Mouse (Mus musculus): Measurements from ENCODE around the gene Mslnl. TPM values are rescaled to one million over a fixed set of nuclear protein-coding genes. Genes with fewer than 3 reads are reported as not detected.
"Not testable (repeated sequence)": the region's sequence is repeated elsewhere in the genome, so short reads cannot be mapped to it uniquely, and the experiment has no call there.

The Mslnl gene
- polyA plus RNA-seq, 2 experiments: not detected

GRCm38 (mm10) chr17:25738861-25739260 is 3.0 kb downstream of the Mslnl start:
- TF ChIP-seq EP300 (IDR thresholded peaks at IDR 0.05; ENCODE audit: low read depth) (no peak), CTCF (IDR thresholded peaks at IDR 0.05; ENCODE audit: low read depth) (no peak)
- no peak for ATAC-seq (ENCODE audit: insufficient read depth)
- Histone ChIP-seq H3K4me1 (replicated peaks; ENCODE audit: control insufficient read depth in 2 of 2, insufficient read depth in 2 of 2, low read length in 1 of 2) (no peaks in the 10 kb centered on the region), H3K4me2 (ENCODE audit: low read depth) (no peak overlapping the region), H3K9me3 (ENCODE audit: control insufficient read depth, low read length) (no peaks in the 10 kb centered on the region), H3K27me3 (ENCODE audit: control insufficient read depth, insufficient read depth, low read length) (no peaks in the 10 kb centered on the region), H3K4me3 (ENCODE audit: insufficient read depth in 1 of 2, low read depth in 2 of 2, low read length in 2 of 2) (no peak overlapping the region), H3K36me3 (replicated peaks; ENCODE audit: control insufficient read depth, insufficient read depth, low read depth) (no peaks in the 10 kb centered on the region), H3K27ac (no peak overlapping the region), H3K9ac (replicated peaks) (no peak overlapping the region)
- DNase-seq (ENCODE audit: low read depth in 3 of 3, low spot score in 3 of 3): no peak
- WGBS (ENCODE audit: insufficient replicate concordance): 58% methylated on average over 7 of the region's 7 CpGs

GRCm38 (mm10) chr17:25741471-25741870 is 5.6 kb downstream of the Mslnl start:
- not testable (repeated sequence) for ATAC-seq (ENCODE audit: insufficient read depth); H3K36me3 ChIP-seq (replicated peaks; ENCODE audit: control insufficient read depth, insufficient read depth, low read depth); H3K4me3 ChIP-seq (ENCODE audit: insufficient read depth in 1 of 2, low read depth in 2 of 2, low read length in 2 of 2); H3K27me3 ChIP-seq (ENCODE audit: control insufficient read depth, insufficient read depth, low read length); H3K27ac ChIP-seq; H3K9me3 ChIP-seq (ENCODE audit: control insufficient read depth, low read length); H3K4me2 ChIP-seq (ENCODE audit: low read depth); H3K4me1 ChIP-seq (replicated peaks; ENCODE audit: control insufficient read depth in 2 of 2, insufficient read depth in 2 of 2, low read length in 1 of 2); DNase-seq (ENCODE audit: low read depth in 3 of 3, low spot score in 3 of 3); H3K9ac ChIP-seq (replicated peaks)
- WGBS (ENCODE audit: insufficient replicate concordance): 57% methylated on average over 12 of the region's 12 CpGs

DNA sequence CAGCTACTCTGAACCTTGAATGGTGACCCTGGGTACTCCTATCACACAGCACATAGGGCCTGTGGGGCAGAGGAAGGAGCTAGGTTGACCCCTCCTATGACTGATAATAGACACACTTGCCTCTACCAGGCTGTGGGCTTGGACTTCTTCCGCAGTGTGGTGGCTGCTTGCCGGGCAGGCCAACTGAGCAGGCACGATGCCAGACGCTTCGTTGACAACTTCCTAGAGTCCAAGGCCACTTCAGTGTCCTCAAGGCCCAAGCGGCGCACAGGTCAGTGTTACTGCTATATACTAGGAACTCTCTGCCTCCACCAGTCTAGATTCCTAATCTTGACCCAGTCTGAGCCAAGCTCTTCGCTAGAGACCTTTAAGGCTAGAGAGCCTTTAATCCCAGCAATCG is 8.0 kb downstream of the Mslnl start:
- 80% methylated on average over 9 of the region's 9 CpGs for WGBS (ENCODE audit: insufficient replicate concordance)
- DNase-seq (ENCODE audit: low read depth in 3 of 3, low spot score in 3 of 3): no peak
- no peaks in the 10 kb centered on the region for H3K36me3 ChIP-seq (replicated peaks; ENCODE audit: control insufficient read depth, insufficient read depth, low read depth)

DNA sequence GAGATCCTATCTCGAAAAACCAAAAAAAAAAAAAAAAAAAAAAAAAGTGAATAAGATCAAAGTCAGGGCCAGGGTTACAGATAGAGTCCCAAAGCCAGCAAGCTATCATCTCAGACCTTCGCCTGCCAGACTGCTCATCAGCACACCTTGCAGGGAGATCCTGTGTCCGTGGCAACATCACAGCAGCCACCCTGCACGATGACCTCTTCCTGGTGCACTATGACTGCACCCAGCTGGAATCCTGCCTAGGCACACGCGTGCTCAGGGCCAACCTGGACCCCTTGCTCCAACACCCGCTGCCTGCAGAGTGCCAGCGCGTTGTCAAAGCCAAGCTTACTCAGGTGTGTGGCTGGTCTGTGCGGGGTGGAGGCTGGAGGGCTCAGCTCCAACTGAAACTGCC is 8.5 kb downstream of the Mslnl start:
- no peak for DNase-seq (ENCODE audit: low read depth in 3 of 3, low spot score in 3 of 3)
- no peak overlapping the region for H3K9ac ChIP-seq (replicated peaks)
- H3K27ac ChIP-seq: no peak overlapping the region
- H3K4me1 ChIP-seq (replicated peaks; ENCODE audit: control insufficient read depth in 2 of 2, insufficient read depth in 2 of 2, low read length in 1 of 2): no peaks in the 10 kb centered on the region
- H3K4me2 ChIP-seq (ENCODE audit: low read depth): no peak overlapping the region
- no peak for TF ChIP-seq CTCF (IDR thresholded peaks at IDR 0.05; ENCODE audit: low read depth)
- no peak for TF ChIP-seq EP300 (IDR thresholded peaks at IDR 0.05; ENCODE audit: low read depth)
- ATAC-seq (ENCODE audit: insufficient read depth): no peak
- no peak overlapping the region for H3K4me3 ChIP-seq (ENCODE audit: insufficient read depth in 1 of 2, low read depth in 2 of 2, low read length in 2 of 2)
- no peaks in the 10 kb centered on the region for H3K27me3 ChIP-seq (ENCODE audit: control insufficient read depth, insufficient read depth, low read length)
- no peaks in the 10 kb centered on the region for H3K36me3 ChIP-seq (replicated peaks; ENCODE audit: control insufficient read depth, insufficient read depth, low read depth)
- H3K9me3 ChIP-seq (ENCODE audit: control insufficient read depth, low read length): no peaks in the 10 kb centered on the region
- 49% methylated on average over 10 of the region's 10 CpGs for WGBS (ENCODE audit: insufficient replicate concordance)

More for the DNA sequence above, 8.0 kb downstream of the Mslnl start:
- Histone ChIP-seq H3K4me1 (replicated peaks; ENCODE audit: control insufficient read depth in 2 of 2, insufficient read depth in 2 of 2, low read length in 1 of 2) (no peaks in the 10 kb centered on the region), H3K27me3 (ENCODE audit: control insufficient read depth, insufficient read depth, low read length) (no peaks in the 10 kb centered on the region), H3K27ac (no peak overlapping the region), H3K4me3 (ENCODE audit: insufficient read depth in 1 of 2, low read depth in 2 of 2, low read length in 2 of 2) (no peak overlapping the region), H3K9me3 (ENCODE audit: control insufficient read depth, low read length) (no peaks in the 10 kb centered on the region), H3K4me2 (ENCODE audit: low read depth) (no peak overlapping the region), H3K9ac (replicated peaks) (no peak overlapping the region)
- no peak for ATAC-seq (ENCODE audit: insufficient read depth)
- TF ChIP-seq CTCF (IDR thresholded peaks at IDR 0.05; ENCODE audit: low read depth): no peak
- TF ChIP-seq EP300 (IDR thresholded peaks at IDR 0.05; ENCODE audit: low read depth): no peak

DNA sequence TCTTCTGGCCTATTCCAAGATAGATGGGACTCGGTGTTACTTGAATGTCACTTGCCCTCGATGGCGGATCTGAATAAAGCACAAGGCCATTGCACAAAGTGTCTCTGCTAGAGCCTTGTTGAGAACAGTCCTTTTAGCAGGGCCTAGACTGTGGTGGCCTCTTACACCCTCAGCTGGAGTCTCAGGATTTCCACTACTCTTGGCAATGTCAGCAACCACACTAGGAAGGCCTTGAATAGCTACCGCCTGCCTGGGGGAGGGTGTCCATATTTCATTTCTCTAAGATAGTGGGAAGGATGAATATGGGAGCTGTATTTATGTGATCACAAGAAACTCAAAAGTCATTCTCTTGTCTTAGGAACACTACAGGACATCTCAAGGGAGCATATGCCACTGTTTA is 12.4 kb downstream of the Mslnl start:
- H3K9ac ChIP-seq (replicated peaks): no peak overlapping the region
- no peak for DNase-seq (ENCODE audit: low read depth in 3 of 3, low spot score in 3 of 3)
- no peak for TF ChIP-seq EP300 (IDR thresholded peaks at IDR 0.05; ENCODE audit: low read depth)
- TF ChIP-seq CTCF (IDR thresholded peaks at IDR 0.05; ENCODE audit: low read depth): no peak
- no peak overlapping the region for H3K4me3 ChIP-seq (ENCODE audit: insufficient read depth in 1 of 2, low read depth in 2 of 2, low read length in 2 of 2)
- H3K9me3 ChIP-seq (ENCODE audit: control insufficient read depth, low read length): no peaks in the 10 kb centered on the region
- ATAC-seq (ENCODE audit: insufficient read depth): no peak
- H3K27me3 ChIP-seq (ENCODE audit: control insufficient read depth, insufficient read depth, low read length): no peaks in the 10 kb centered on the region
- no peak overlapping the region for H3K27ac ChIP-seq
- WGBS (ENCODE audit: insufficient replicate concordance): 66% methylated on average over 4 of the region's 4 CpGs
- H3K4me1 ChIP-seq (replicated peaks; ENCODE audit: control insufficient read depth in 2 of 2, insufficient read depth in 2 of 2, low read length in 1 of 2): no peaks in the 10 kb centered on the region
- no peak overlapping the region for H3K4me2 ChIP-seq (ENCODE audit: low read depth)
- H3K36me3 ChIP-seq (replicated peaks; ENCODE audit: control insufficient read depth, insufficient read depth, low read depth): no peaks in the 10 kb centered on the region

- no peak overlapping the region for H3K4me2 ChIP-seq (ENCODE audit: low read depth)
- no peaks in the 10 kb centered on the region for H3K4me1 ChIP-seq (replicated peaks; ENCODE audit: control insufficient read depth in 2 of 2, insufficient read depth in 2 of 2, low read length in 1 of 2)
- ATAC-seq (ENCODE audit: insufficient read depth): no peak
- no peak overlapping the region for H3K4me3 ChIP-seq (ENCODE audit: insufficient read depth in 1 of 2, low read depth in 2 of 2, low read length in 2 of 2)
- no peak overlapping the region for H3K27ac ChIP-seq
- 54% methylated on average over 6 of the region's 6 CpGs for WGBS (ENCODE audit: insufficient replicate concordance)
- TF ChIP-seq EP300 (IDR thresholded peaks at IDR 0.05; ENCODE audit: low read depth): no peak
- no peak for TF ChIP-seq CTCF (IDR thresholded peaks at IDR 0.05; ENCODE audit: low read depth)
- H3K9me3 ChIP-seq (ENCODE audit: control insufficient read depth, low read length): no peaks in the 10 kb centered on the region
- H3K9ac ChIP-seq (replicated peaks): no peak overlapping the region
- no peaks in the 10 kb centered on the region for H3K27me3 ChIP-seq (ENCODE audit: control insufficient read depth, insufficient read depth, low read length)
- no peak for DNase-seq (ENCODE audit: low read depth in 3 of 3, low spot score in 3 of 3)
- no peaks in the 10 kb centered on the region for H3K36me3 ChIP-seq (replicated peaks; ENCODE audit: control insufficient read depth, insufficient read depth, low read depth)
These were observed 13.5 kb downstream of the Mslnl start for GRCm38 (mm10) chr17:25749314-25749713.

Data from liver, embryonic 14.5 days (tissue).